Mouse (Mus musculus) neural tube, embryonic 14.5 days (tissue): ENCODE results near the gene Pgpep1. TPM values are rescaled to one million over a fixed set of nuclear protein-coding genes. Genes with fewer than 3 reads are reported as not detected.

ENCODE experiments used
- ATAC-seq: fragments of 200-750 bp; cut with Nextera tagmentation; 2 replicates; pipeline ENCODE4 v1.8.0; 2017; ENCODE audit warnings: low read depth, mild to moderate bottlenecking, moderate TSS enrichment, moderate library complexity
- H3K27ac ChIP-seq: fragments of 300-500 bp; sonication (generic); 2 replicates; pipeline ENCODE4 v1.5.1; 2014; ENCODE audit warnings: low read depth, mild to moderate bottlenecking, control low read depth, low read length, moderate library complexity, mixed read lengths
- H3K27me3 ChIP-seq: fragments of 300-500 bp; sonication (generic); 2 replicates; pipeline ENCODE4 v1.6.1; 2014; ENCODE audit warnings: low read length; ENCODE audit not compliant: control insufficient read depth, insufficient read depth
- H3K36me3 ChIP-seq: fragments of 300-500 bp; sonication (generic); 2 replicates; pipeline ENCODE4 v1.6.1; 2014; ENCODE audit warnings: low read length, mixed read lengths; ENCODE audit not compliant: control insufficient read depth, insufficient read depth
- H3K4me1 ChIP-seq: fragments of 300-500 bp; sonication (generic); 2 replicates; pipeline ENCODE4 v1.6.1; 2014; ENCODE audit warnings: low read length; ENCODE audit not compliant: control insufficient read depth, insufficient read depth
- H3K4me2 ChIP-seq: fragments of 300-500 bp; sonication (generic); 2 replicates; pipeline ENCODE4 v1.6.1; 2014; ENCODE audit warnings: mild to moderate bottlenecking, low read depth, low read length, control low read depth
- H3K4me3 ChIP-seq: fragments of 300-500 bp; sonication (generic); 2 replicates; pipeline ENCODE4 v1.5.1; 2014; ENCODE audit warnings: low read depth, low read length, control low read depth, mixed read lengths
- H3K9ac ChIP-seq: fragments of 300-500 bp; sonication (generic); replicated peaks from 2 replicates; pipeline ENCODE4 v1.6.1; 2014; ENCODE audit warnings: low read depth, mild to moderate bottlenecking, control low read depth, low read length, mixed read lengths
- H3K9me3 ChIP-seq: fragments of 300-500 bp; sonication (generic); 2 replicates; pipeline ENCODE4 v1.6.1; 2016; ENCODE audit warnings: low read length; ENCODE audit not compliant: control insufficient read depth
- WGBS: fragments of 180-500 bp; shearing (Covaris S2); extraction: QIAGEN DNeasy Blood & Tissue Kit; methylation state at CpG from one replicate; pipeline ENCODE4 v1.1.7; 2014; 5-methylcytosine and 5-hydroxymethylcytosine counted together
- polyA plus RNA-seq: library from polyadenylated mRNA; unstranded; fragments of >200 nt; fragmentation: Nextera tagmentation; extraction: Ambion mirVana; gene quantifications from 2 replicates; pipeline ENCODE4 v1.2.1, GENCODE M21; 2014

Pgpep1 gene
- polyA plus RNA-seq, 1 experiment from 2014 or later, result 85.2 TPM

DNA sequence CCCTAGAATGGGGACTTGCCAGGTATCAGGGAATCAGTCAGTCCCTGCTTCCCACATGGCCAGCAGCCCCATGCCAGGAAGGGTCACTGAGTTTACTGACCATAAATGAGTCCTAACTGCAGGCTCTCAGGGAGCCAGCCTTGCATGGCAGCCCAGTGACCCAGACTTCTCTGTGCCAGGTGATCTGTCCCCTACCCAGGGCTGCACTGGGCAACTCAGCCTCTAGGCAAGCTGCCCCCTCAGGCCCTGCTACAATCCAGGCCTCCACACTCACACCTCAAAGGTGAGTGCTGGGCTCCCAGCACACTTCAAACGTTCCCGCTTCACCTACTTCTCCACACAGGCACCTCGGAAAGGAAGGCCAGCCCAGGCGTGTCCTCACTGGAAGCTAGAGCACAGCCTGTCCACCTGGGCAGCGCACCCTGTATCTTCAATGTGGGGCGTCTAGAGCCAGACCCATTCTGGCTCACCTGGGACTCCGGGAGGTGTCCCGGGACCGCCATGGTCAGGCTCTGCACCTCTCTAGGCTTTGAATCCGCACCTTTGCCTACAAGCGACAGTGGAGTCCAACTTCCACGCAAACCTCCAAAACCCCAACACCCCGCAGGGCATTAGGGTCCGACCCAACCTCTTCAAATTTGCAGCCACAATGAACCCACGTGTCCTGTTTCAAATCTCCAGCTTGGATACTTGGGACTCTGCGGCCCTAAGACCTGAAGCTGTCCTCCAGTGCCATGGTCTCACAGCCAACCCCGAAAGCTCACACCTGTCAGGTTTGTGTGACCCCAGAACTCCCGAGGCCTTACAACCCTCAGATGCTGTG, 53.2 kb downstream of the Pgpep1 start:
- 71% methylated on average over 18 of the region's 18 CpGs for WGBS
- Histone ChIP-seq H3K4me2 (peak overlapping the region; percentile 86), H3K4me1 (peaks cover 32% of the 10 kb centered on the region), H3K27me3 (no peaks in the 10 kb centered on the region), H3K4me3 (peak overlapping the region; percentile 74), H3K36me3 (no peaks in the 10 kb centered on the region), H3K9ac (peak overlapping the region; percentile 92), H3K9me3 (no peaks in the 10 kb centered on the region), H3K27ac (no peak overlapping the region)
- ATAC-seq, result no peak

DNA sequence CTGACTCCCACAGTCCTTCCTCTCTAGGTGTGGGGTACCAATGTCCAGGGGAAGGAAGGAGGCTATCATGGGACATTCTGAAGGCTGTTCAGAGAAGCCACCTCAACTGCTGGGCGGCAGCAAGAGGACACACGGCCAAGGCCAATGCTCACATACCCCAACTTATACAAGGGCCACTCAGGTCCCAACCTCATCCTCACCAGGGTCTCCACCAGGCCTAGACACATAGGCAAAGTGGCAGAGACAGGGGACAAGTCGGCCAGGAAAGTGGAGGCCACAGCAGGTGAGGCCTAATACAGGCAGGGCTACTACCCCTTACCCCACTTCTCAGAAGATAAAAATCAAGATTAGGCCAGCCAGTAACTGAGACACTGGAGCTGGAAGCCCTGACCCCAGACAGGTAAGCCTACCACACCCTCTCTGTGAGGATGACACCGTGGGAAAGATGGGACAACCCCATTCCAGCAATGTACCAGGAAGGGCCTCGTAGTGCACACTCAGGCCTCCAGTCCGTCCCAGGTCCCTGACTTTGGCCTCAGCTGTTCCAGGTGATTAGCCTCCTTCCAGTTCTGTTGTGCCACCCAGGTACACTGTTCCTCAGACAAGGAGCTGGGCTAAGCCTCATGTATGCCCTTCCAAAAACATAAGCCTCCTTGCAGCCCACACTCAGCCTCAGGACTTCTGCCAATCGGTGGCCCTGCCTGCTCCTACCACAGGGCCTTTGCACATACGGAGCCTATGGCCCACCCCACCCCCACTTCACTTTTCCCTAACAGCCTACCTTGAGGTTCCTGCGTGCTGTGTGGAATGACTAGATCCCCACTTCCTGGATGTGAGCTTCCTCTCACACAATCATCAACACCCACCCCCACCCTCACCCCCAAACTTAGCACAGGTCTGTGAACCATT, 54.1 kb downstream of the Pgpep1 start:
- H3K4me1 ChIP-seq, result peaks cover 32% of the 10 kb centered on the region

DNA sequence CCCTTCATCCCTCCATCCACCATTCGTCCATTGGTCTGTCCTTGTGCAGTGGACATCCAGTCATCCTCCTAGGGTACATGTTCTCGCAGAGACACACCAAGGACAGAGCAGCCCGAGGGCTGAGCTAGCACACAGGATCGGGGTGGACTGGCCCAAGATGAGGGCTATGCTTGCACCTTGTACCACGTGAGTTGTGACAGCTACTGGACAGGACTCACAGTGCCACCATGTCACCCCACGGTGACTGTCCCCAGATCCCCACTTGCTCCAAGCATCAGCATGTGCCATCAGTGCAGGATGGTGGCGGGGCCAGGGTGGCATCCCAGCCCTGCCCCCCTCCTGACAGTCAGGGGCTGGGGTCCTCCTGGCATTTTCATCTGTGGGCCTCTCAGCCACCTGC, 55.6 kb downstream of the Pgpep1 start:
- no peak overlapping the region for H3K4me2 ChIP-seq
- H3K4me3 ChIP-seq, result no peak overlapping the region
- H3K9ac ChIP-seq, result no peak overlapping the region
- H3K27ac ChIP-seq, result no peak overlapping the region
- 86% methylated on average over 7 of the region's 7 CpGs for whole genome bisulfite sequencing
- no peaks in the 10 kb centered on the region for H3K27me3 ChIP-seq
- ATAC-seq, result no peak
- no peaks in the 10 kb centered on the region for H3K9me3 ChIP-seq
- peaks cover 34% of the 10 kb centered on the region for H3K4me1 ChIP-seq
- H3K36me3 ChIP-seq, result no peaks in the 10 kb centered on the region; the same call in 1 of the 2 replicates

More for the DNA sequence above, 54.1 kb downstream of the Pgpep1 start:
- 95% methylated on average over 9 of the region's 9 CpGs for WGBS
- no peaks in the 10 kb centered on the region for H3K9me3 ChIP-seq
- H3K27ac ChIP-seq, result no peak overlapping the region
- no peaks in the 10 kb centered on the region for H3K27me3 ChIP-seq
- H3K4me3 ChIP-seq, result no peak overlapping the region
- no peak overlapping the region for H3K9ac ChIP-seq
- no peaks in the 10 kb centered on the region for H3K36me3 ChIP-seq
- ATAC-seq, result no peak
- H3K4me2 ChIP-seq, result peak overlapping the region; percentile 86; the same call in 1 of the 2 replicates

DNA sequence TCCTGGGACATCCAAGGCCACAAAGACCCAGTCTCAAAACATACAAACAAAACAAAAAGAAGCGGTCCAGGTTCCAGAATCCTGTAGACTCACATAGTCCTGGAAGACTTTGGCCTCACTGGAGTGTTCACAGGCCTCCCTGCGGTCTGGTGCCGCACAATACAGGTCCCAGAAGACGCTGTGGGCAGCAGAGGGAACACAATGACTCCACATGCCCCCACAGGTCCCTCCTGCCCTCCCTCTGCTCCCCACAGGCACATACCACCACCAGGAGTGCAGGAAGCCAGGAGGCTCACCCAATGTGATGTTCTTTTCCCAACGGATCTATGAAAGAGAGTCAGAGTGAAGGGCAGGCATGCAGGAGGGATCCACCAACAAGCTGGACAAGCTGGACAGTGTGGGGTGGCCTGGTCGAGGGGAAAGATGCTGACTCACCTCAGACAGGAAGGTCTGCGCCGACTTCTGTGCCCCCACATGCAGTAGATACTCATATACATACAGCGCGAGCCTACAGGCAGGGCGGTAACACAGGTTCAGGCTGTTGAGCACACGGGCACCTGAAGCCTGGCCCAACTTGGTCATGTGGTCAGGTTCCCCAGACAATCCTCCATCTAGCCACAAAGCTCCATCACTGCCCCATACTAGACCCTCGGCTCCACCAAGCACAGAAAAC, 57.9 kb downstream of the Pgpep1 start:
- H3K27me3 ChIP-seq, result no peaks in the 10 kb centered on the region
- peaks cover 42% of the 10 kb centered on the region for H3K4me1 ChIP-seq
- no peaks in the 10 kb centered on the region for H3K9me3 ChIP-seq
- no peak overlapping the region for H3K4me3 ChIP-seq
- H3K9ac ChIP-seq, result no peak overlapping the region
- no peak overlapping the region for H3K27ac ChIP-seq
- no peak overlapping the region for H3K4me2 ChIP-seq
- 96% methylated on average over 13 of the region's 13 CpGs for WGBS
- ATAC-seq, result no peak
- H3K36me3 ChIP-seq, result no peaks in the 10 kb centered on the region; the same call in 1 of the 2 replicates

DNA sequence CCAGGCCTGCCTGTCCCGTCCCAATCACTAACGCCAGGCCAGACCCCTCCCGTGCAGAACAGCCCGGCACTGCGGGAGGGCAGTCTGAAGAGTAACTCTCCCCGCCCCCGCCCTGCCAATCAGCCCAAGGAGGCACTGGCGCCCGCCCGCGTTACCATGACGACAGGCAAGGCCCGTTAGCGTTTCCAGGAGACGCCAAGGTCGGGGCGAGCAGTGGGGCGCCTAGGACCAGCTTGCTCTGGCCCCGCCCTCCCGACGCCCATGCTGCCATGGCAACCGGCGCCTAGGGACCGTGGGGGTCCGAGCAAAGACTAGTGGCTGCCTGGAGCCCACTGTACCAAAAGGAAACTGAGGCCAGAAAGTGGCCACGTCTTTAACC, 58.9 kb downstream of the Pgpep1 start:
- H3K4me2 ChIP-seq, result peak overlapping the region; percentile 43
- H3K4me3 ChIP-seq, result no peak overlapping the region
- H3K9me3 ChIP-seq, result no peaks in the 10 kb centered on the region
- peaks cover 41% of the 10 kb centered on the region for H3K4me1 ChIP-seq
- H3K27me3 ChIP-seq, result no peaks in the 10 kb centered on the region
- H3K27ac ChIP-seq, result peak overlapping the region; percentile 58
- H3K36me3 ChIP-seq, result no peaks in the 10 kb centered on the region; the same call in 1 of the 2 replicates
- under 1% methylated on average over 24 of the region's 26 CpGs for WGBS
- no peak overlapping the region for H3K9ac ChIP-seq
- ATAC-seq, result peak; percentile 58

DNA sequence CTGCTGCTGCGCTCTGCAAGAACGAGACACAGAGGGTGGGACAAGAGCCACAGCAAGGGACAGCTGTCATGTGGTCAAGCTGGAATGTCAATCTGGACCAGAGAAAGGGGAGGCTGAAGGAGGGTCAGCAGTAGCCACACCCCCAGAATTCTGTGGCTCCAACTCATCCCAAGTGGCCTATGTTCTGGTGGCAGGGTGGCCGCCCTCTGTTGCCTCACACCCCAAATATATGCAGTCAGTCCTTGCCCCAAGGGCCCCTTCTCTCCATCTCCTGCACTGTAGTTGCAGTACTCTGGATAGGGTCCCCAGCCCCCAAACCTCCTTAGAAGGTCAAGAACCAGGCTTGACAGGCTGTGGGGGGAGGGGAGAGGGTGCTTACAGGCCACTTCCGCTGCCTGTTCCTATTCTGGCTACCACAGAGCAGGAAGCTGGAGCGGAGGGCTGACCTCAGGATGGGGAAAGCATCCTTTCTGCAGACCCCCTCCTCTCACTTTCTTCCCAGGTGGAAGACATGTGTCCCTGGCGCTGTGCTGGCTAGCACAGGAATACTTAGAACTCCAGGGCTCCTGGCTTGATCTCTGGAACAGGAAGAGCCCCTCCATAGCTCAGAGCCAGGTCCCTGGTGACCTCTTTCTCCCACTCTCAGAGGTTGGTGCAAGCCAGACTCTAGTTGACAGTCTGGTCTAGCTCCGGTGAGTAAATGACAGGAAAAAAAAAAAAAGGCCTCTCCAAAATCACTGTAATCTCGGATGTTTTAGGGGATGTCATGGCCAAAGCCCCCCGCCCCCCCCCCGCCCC, 59.5 kb downstream of the Pgpep1 start:
- no peaks in the 10 kb centered on the region for H3K9me3 ChIP-seq
- no peak for ATAC-seq
- 17% methylated on average over 10 of the region's 10 CpGs for WGBS
- peak overlapping the region; percentile 43 for H3K4me2 ChIP-seq
- H3K9ac ChIP-seq, result no peak overlapping the region; the same call in 1 of the 2 replicates
- no peaks in the 10 kb centered on the region for H3K27me3 ChIP-seq
- peak overlapping the region; percentile 58 for H3K27ac ChIP-seq
- no peak overlapping the region for H3K4me3 ChIP-seq
- H3K4me1 ChIP-seq, result peaks cover 41% of the 10 kb centered on the region
- no peaks in the 10 kb centered on the region; the same call in 1 of the 2 replicates for H3K36me3 ChIP-seq

DNA sequence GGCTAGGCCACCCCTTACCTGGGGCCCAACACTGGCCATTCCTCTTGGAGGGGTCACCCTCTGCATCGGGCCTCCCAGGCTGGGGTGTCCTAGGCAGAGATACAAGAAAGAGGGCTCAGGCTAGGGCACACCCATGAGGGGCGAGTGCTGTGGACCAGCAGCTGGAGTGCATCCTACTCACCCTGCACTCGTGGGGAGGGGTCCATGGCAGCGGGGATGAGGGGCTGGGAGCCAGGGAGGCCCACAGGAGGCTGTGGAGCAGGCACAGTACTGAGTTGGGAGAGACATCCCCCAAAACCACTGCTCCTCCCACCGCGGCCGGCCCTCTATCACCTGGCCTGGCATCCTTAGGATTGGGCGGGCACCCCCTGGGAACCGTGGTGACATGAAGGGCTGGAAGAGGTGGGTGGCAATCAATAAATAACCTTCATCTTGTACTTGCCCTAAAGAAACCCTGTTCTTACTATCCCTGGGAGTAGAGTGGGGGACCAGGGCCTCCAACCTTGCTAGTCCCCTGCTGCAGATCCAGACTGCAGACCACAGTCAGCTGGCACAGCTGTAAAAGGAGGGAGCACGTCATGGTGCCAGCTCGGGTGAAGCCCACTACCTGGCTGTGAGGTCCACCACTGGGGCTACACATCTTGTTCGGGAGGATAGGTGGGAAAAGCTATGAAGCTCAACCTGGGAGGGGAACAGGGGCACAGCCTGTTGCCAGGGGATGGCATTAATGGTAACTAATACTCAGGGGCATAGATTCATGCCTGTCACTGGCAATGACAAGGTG, 60.5 kb downstream of the Pgpep1 start:
- Histone ChIP-seq H3K27ac (no peak overlapping the region), H3K4me3 (no peak overlapping the region), H3K27me3 (no peaks in the 10 kb centered on the region), H3K4me2 (no peak overlapping the region), H3K9me3 (no peaks in the 10 kb centered on the region), H3K4me1 (peaks cover 49% of the 10 kb centered on the region), H3K9ac (no peak overlapping the region), H3K36me3 (no peaks in the 10 kb centered on the region; the same call in 1 of the 2 replicates)
- no peak for ATAC-seq
- WGBS, result 86% methylated on average over 12 of the region's 12 CpGs
